Mouse (Mus musculus) bone marrow, adult 2 months (tissue): ENCODE data around the gene Ssu72. TPM values are rescaled to one million over a fixed set of nuclear protein-coding genes. Genes with fewer than 3 reads are reported as not detected.

Source experiments
- H3K27ac ChIP-seq: fragments of 200-500 bp; 2 replicates; pipeline ENCODE4 v1.5.1; 2012; ENCODE audit warnings: low read depth, mild to moderate bottlenecking, control low read depth, inconsistent platforms, low read length; ENCODE audit not compliant: control insufficient read depth, poor library complexity, insufficient read depth
- H3K4me1 ChIP-seq: fragments of 200-500 bp; 2 replicates; pipeline ENCODE4 v1.6.1; 2011; ENCODE audit warnings: low read length; ENCODE audit not compliant: control insufficient read depth, insufficient read depth
- H3K4me3 ChIP-seq: fragments of 200-500 bp; replicated peaks from 2 replicates; pipeline ENCODE3; 2011; ENCODE audit warnings: mild to moderate bottlenecking, low read depth, low read length, control low read depth; ENCODE audit not compliant: control insufficient read depth
- CTCF ChIP-seq: fragments of 200-500 bp; IDR thresholded peaks from 2 replicates; pipeline ENCODE4 v1.5.1; 2011; ENCODE audit warnings: low read length, control low read depth; ENCODE audit not compliant: control insufficient read depth, insufficient read depth
- POLR2A ChIP-seq: fragments of 200-500 bp; IDR thresholded peaks from 2 replicates; pipeline ENCODE4 v1.6.1; 2011; ENCODE audit warnings: low read depth, mild to moderate bottlenecking, control low read depth, low read length, borderline replicate concordance; ENCODE audit not compliant: control insufficient read depth
- WGBS: fragments of 180-500 bp; shearing (Covaris S2); methylation state at CpG from one replicate; pipeline ENCODE4 v1.1.7; 2018; 5-methylcytosine and 5-hydroxymethylcytosine counted together
- polyA plus RNA-seq: library from polyadenylated mRNA; stranded (reverse); fragments of >200 nt; gene quantifications from 2 replicates; pipeline ENCODE4 v1.2.4, GENCODE M21; 2011; ENCODE audit warnings: low replicate concordance; ENCODE audit not compliant: missing spikeins, insufficient read depth, insufficient read length

The Ssu72 gene
- polyA plus RNA-seq, 1 experiment: 53.2 TPM

DNA sequence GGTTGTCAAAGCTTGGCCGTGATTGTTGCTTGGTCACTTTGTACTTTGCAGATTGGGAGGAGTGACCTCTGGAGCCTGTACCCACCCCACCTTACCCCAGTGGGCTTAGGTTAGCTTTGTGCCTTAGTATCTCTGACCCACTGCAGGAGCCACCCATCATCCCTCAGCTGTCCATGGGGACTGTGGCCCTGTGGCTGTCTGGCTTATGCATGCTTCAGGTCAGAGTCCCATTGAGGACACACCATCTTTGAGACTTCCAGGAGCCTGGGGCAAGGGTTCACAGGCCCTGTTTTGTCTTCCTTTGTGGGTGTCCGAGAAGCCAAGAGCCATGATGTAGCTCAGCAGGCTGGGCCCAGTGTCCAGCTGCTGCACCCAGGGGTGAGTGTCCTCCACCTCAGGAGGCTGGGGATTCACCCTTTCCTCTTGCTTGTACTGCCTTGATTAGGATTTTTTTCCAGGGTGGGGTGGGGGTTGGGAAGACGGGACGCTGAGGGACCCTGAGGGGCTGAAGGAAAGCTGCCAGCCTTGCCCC lies 9.0 kb upstream of the Ssu72 start:
- H3K27ac ChIP-seq: no peak overlapping the region
- no peak overlapping the region for H3K4me3 ChIP-seq
- peaks cover 2% of the 10 kb centered on the region; the same call in 1 of the 2 replicates for H3K4me1 ChIP-seq
- TF ChIP-seq POLR2A (no peak), CTCF (no peak)
- WGBS: 88% methylated on average over 4 of the region's 4 CpGs

GRCm38 (mm10) chr4:155696261-155697255 lies 8.0 kb upstream of the Ssu72 start:
- TF ChIP-seq CTCF: no peak
- TF ChIP-seq POLR2A: no peak
- H3K4me3 ChIP-seq: no peak overlapping the region
- H3K27ac ChIP-seq: no peak overlapping the region
- 77% methylated on average over 16 of the region's 16 CpGs for WGBS
- peaks cover 2% of the 10 kb centered on the region; the same call in 1 of the 2 replicates for H3K4me1 ChIP-seq

GRCm38 (mm10) chr4:155700425-155700824 lies 4.2 kb upstream of the Ssu72 start:
- TF ChIP-seq CTCF (no peak), POLR2A (no peak)
- Histone ChIP-seq H3K4me1 (no peaks in the 10 kb centered on the region), H3K27ac (no peak overlapping the region), H3K4me3 (no peak overlapping the region)

DNA sequence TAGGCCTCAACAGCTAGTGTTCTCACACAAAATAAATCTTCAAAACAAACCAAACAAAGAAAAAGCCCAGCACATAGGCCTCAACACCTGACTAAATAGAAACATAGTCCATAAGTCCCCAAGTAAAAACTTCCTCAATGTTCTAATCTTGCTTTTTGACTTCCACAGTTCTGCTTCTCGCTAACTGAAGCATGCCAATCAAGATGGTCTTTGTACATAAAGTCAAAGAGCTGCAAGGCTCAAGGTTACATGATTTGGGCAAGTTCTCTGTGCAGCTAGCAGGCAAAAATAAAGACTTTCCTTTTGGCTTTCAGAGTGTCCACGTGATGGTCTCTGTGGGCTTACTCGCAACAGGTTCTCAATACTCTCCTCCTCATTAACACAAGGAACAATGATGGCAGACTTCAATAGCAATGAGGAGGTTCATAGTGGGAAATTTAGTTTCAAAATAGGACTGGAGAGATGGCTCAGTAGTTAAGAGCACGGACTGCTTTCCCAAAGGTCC lies 1.1 kb upstream of the Ssu72 start:
- Histone ChIP-seq H3K4me1 (peaks cover 1% of the 10 kb centered on the region; the same call in 1 of the 2 replicates), H3K27ac (no peak overlapping the region), H3K4me3 (no peak overlapping the region)
- 93% methylated on average over 4 of the region's 4 CpGs for WGBS
- TF ChIP-seq CTCF (no peak), POLR2A (no peak)

DNA sequence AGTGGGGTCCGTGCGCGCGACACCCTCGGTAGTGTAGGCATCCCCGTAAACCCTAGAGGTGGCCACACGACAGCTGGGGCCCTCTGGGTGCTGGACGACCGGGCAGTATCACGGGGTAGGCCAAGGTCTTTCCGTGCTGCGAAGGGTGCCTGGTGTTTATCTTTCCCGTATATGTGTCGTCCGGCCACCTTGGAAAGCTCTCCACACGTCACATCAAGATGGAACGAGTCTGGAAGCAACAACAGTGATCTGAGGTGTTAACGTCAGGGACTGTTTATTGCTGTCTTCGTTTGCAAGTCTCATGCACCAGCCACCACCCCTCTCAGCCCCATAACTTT lies 961 bp downstream of the Ssu72 start:
- no peak for TF ChIP-seq POLR2A
- no peak for TF ChIP-seq CTCF
- Histone ChIP-seq H3K4me3 (peak overlapping the region; percentile 100), H3K4me1 (peaks cover 3% of the 10 kb centered on the region), H3K27ac (peak overlapping the region; percentile 100)
- 0% methylated on average over 19 of the region's 19 CpGs for WGBS

- TF ChIP-seq CTCF (no peak), POLR2A (no peak)
- Histone ChIP-seq H3K4me1 (peaks cover 3% of the 10 kb centered on the region), H3K27ac (no peak overlapping the region), H3K4me3 (no peak overlapping the region)
- 60% methylated on average over 2 of the region's 2 CpGs for WGBS
Observed at GRCm38 (mm10) chr4:155708582-155708981, 4.0 kb downstream of the Ssu72 start.

DNA sequence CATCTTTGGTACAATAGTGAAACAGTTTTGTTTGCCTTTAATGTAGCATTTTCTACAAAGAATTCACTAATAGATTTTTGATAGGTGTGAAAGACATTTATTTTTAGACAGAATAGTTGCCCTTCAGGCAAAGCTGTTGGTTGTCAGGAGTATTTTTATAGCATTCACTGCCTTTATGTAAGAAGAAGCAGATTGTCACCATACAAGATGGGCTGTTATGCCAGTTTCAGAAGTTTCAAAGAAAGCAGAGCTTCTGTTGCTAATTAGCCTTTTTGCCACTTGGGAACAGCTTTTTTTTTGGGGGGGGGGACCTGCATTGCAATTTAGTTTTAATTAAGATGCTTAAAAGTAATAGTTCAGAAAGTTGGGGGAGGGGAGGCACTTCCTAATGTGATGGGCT lies 4.4 kb downstream of the Ssu72 start:
- peaks cover 3% of the 10 kb centered on the region for H3K4me1 ChIP-seq
- H3K27ac ChIP-seq: no peak overlapping the region
- no peak overlapping the region for H3K4me3 ChIP-seq
- TF ChIP-seq CTCF (no peak), POLR2A (no peak)

GRCm38 (mm10) chr4:155710521-155711252 lies 6.1 kb downstream of the Ssu72 start:
- peaks cover 3% of the 10 kb centered on the region for H3K4me1 ChIP-seq
- WGBS: 23% methylated on average over 6 of the region's 6 CpGs
- H3K27ac ChIP-seq: no peak overlapping the region
- H3K4me3 ChIP-seq: no peak overlapping the region
- TF ChIP-seq CTCF: no peak
- TF ChIP-seq POLR2A: no peak
